Comparison of ENCODE assay signal across 21 mouse cellular contexts in genomic region chr2:132055349-132055753, GRCm38 (mm10). TPM values are rescaled to one million over a fixed set of nuclear protein-coding genes. Genes with fewer than 3 reads are reported as not detected.
DNase-seq lines count a peak whose midpoint lies in the region; ATAC-seq and TF ChIP-seq lines count a peak whose summit lies in the region.
"Had no signal": no experiment of that assay in that cellular context is flagged by ENCODE, and none has a peak within 500 bp of the region (broad histone marks: within the 10 kb centered on the region; RNA-seq: fewer than 3 reads in every experiment).

No protein-coding gene starts in this region.

- no peak for TF ChIP-seq POLR2A in lung, adult 2 months (IDR thresholded peaks at IDR 0.05; ENCODE audit: borderline replicate concordance, extremely low read depth, low read depth, low read length)

- DNase-seq in heart, adult 18-20 months, result no peak
- no peak for DNase-seq in lung, adult 2 months
- DNase-seq in NIH3T3 (ENCODE audit: low read depth), result peak; percentile 54
- no peak for DNase-seq in embryo, embryonic 9.5 days (ENCODE audit: extremely low spot score)
- DNase-seq in frontal cortex, adult 2 months (ENCODE audit: extremely low spot score in 1 of 2, low spot score in 1 of 2), result no peak
- DNase-seq: adrenal gland, postnatal 10 days; cerebellum, adult 9-11 months; gastrocnemius, postnatal 36 days; kidney, adult 18-20 months; kidney, postnatal 10 days; liver; liver, postnatal 0 days; retina, postnatal 1 day; thymus, postnatal 14 days had no signal

- H3K36me3 ChIP-seq in heart, embryonic 14.5 days (ENCODE audit: control insufficient read depth, insufficient read depth, low read length), result peaks cover 40% of the 10 kb centered on the region
- H3K36me3 ChIP-seq in lung, embryonic 15.5 days, result peaks cover 20% of the 10 kb centered on the region

- H3K4me2 ChIP-seq in heart, embryonic 14.5 days (ENCODE audit: low read length), result 0 out of 2 replicates have a peak overlapping the region, but pooled peaks have one; percentile 9
- no peak overlapping the region for H3K4me2 ChIP-seq in lung, embryonic 15.5 days
- H3K4me2 ChIP-seq: hindbrain, embryonic 15.5 days; midbrain, embryonic 11.5 days had no signal

- ATAC-seq in heart, embryonic 14.5 days (ENCODE audit: insufficient number of reproducible peaks, insufficient read depth, low FRiP score, low read depth), result no peak
- peak; percentile 91; the same call in 1 of the 2 replicates for ATAC-seq in lung, embryonic 15.5 days (ENCODE audit: borderline replicate concordance, extremely low read depth, low FRiP score, low TSS enrichment)
- peak; percentile 55 for ATAC-seq in megakaryocyte progenitor cell, adult 5-6 weeks (replicated peaks; ENCODE audit: poor library complexity)
- ATAC-seq: forebrain, embryonic 16.5 days; liver, postnatal 0 days had no signal

- peaks cover 11 to 19% of the 10 kb centered on the region in 2 experiments for H3K4me1 ChIP-seq in heart, embryonic 14.5 days (ENCODE audit: control insufficient read depth in 2 of 2, insufficient read depth in 2 of 2, low read length in 2 of 2)
- H3K4me1 ChIP-seq in lung, embryonic 15.5 days, result peaks cover 19% of the 10 kb centered on the region
- H3K4me1 ChIP-seq in lung, adult 2 months (ENCODE audit: control insufficient read depth, insufficient read depth, low read length), result no peaks in the 10 kb centered on the region
- H3K4me1 ChIP-seq: hindbrain, embryonic 15.5 days had no signal

- 6% methylated on average over 8 of the region's 8 CpGs for WGBS in heart, embryonic 14.5 days
- 36% methylated on average over 8 of the region's 8 CpGs for WGBS in lung, embryonic 15.5 days
- WGBS in lung, adult 2 months, result 56% methylated on average over 8 of the region's 8 CpGs

- TF ChIP-seq CTCF in lung, adult 2 months (IDR thresholded peaks at IDR 0.05; ENCODE audit: insufficient read depth, low read length), result no peak

- H3K27me3 ChIP-seq in heart, embryonic 14.5 days (ENCODE audit: control insufficient read depth, insufficient read depth, low read length), result no peaks in the 10 kb centered on the region
- H3K27me3 ChIP-seq in lung, embryonic 15.5 days, result no peaks in the 10 kb centered on the region
- H3K27me3 ChIP-seq: CH12.LX; hindbrain, embryonic 15.5 days had no signal

- H3K27ac ChIP-seq in heart, embryonic 14.5 days (replicated peaks in 1 of 2; ENCODE audit: control insufficient read depth in 1 of 2, insufficient read depth in 1 of 2, low read depth in 2 of 2, low read length in 2 of 2), result peak overlapping the region in 1 of 2 experiments; percentile 24; a peak in 2 of 4 replicates
- peak overlapping the region; percentile 45; the same call in 1 of the 2 replicates for H3K27ac ChIP-seq in lung, embryonic 15.5 days
- H3K27ac ChIP-seq: hindbrain, embryonic 15.5 days had no signal

- no peaks in the 10 kb centered on the region for H3K9me3 ChIP-seq in heart, embryonic 14.5 days (ENCODE audit: control insufficient read depth, low read length)
- H3K9me3 ChIP-seq in lung, embryonic 15.5 days, result no peaks in the 10 kb centered on the region
- H3K9me3 ChIP-seq: hindbrain, embryonic 15.5 days had no signal

- H3K4me3 ChIP-seq in heart, embryonic 14.5 days (ENCODE audit: control insufficient read depth in 1 of 2, insufficient read depth in 1 of 2, low read depth in 1 of 2, low read length in 2 of 2), result no peak overlapping the region
- no peak overlapping the region for H3K4me3 ChIP-seq in lung, embryonic 15.5 days
- no peak overlapping the region for H3K4me3 ChIP-seq in lung, adult 2 months (replicated peaks; ENCODE audit: extremely low read depth, low read depth, low read length)
- H3K4me3 ChIP-seq: hindbrain, embryonic 15.5 days had no signal

- no peak overlapping the region for H3K9ac ChIP-seq in heart, embryonic 14.5 days (ENCODE audit: low read length)
- no peak overlapping the region for H3K9ac ChIP-seq in lung, embryonic 15.5 days
- H3K9ac ChIP-seq: hindbrain, embryonic 15.5 days; liver, postnatal 0 days had no signal

RNA-seq across cellular contexts. Expression of gene Rassf2, which starts 25.3 kb away (rescaled TPM):
- polyA plus RNA-seq in heart, embryonic 14.5 days (2014; fragmentation: Nextera tagmentation; extraction: Ambion mirVana), result 10.2 and 10.9 TPM in 2 replicates
- total RNA-seq in heart, adult 18-20 months (2021), result 10 to 100 TPM in 1 of 2 experiments, 1 to 10 TPM in 1; 7.7 to 11.7 TPM
- polyA plus RNA-seq in lung, embryonic 15.5 days (2015; fragmentation: Nextera tagmentation; extraction: Ambion mirVana), result 11.9 and 13.5 TPM in 2 replicates
- 26.6 and 27.1 TPM in 2 replicates for polyA plus RNA-seq in lung, adult 2 months (2012; rRNA removed)
- total RNA-seq in megakaryocyte progenitor cell, adult 5-6 weeks (2015), result 32.9 and 42.8 TPM in 2 replicates
- total RNA-seq in megakaryocyte progenitor cell, adult 5-6 weeks (2017), result 65.5 and 71.5 TPM in 2 replicates
- polyA plus RNA-seq in frontal cortex, adult 2 months (2012; rRNA removed), result 31.4 and 35.8 TPM in 2 replicates
